Mouse (Mus musculus): ENCODE data around the gene Rbm43. TPM values are rescaled to one million over a fixed set of nuclear protein-coding genes. Genes with fewer than 3 reads are reported as not detected.

Gene Rbm43
- polyA plus RNA-seq, 1 experiment, result 24.4 TPM

DNA sequence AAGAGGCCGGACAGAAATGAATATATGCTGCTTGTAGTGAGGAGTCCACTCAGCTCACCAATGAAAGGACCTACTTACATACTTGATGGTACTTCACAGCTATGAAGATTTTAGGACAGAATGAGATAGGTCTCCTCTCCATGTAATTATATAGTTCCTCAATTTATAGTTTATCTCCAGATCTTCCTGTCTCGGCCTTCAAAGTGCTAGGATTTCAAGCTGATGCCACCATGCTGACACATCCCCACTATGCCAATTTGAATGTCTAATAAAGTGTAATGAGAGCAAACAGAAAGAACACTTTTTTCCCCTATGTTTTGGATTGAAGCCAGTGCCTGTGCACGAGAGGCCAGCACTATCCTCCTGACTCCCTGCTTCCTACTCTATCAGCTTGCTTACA is 1.6 kb upstream of the Rbm43 start:
- no peak for TF ChIP-seq GATA1 (IDR thresholded peaks at IDR 0.05; ENCODE audit: low read length)

DNA sequence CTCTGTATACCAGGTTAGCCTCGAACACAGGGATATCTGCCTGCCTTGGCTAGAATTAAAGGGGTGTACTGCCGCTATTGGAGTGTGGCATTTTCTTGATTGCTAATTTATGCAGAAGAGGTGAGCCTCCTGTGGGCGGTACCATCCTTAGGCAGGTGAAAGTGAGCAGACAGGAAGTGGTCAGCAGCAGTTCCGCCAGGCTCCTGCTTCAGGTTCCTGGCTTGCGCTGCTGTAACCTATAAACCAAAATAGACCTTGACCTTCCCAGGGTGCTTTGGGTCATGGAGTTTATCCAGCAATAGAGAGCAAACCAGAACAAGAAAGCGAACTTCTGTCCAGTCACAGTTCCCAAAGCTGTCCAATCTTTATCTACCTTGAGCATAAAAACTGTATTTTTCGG is 958 bp upstream of the Rbm43 start:
- no peak for TF ChIP-seq GATA1 (IDR thresholded peaks at IDR 0.05; ENCODE audit: low read length)

DNA sequence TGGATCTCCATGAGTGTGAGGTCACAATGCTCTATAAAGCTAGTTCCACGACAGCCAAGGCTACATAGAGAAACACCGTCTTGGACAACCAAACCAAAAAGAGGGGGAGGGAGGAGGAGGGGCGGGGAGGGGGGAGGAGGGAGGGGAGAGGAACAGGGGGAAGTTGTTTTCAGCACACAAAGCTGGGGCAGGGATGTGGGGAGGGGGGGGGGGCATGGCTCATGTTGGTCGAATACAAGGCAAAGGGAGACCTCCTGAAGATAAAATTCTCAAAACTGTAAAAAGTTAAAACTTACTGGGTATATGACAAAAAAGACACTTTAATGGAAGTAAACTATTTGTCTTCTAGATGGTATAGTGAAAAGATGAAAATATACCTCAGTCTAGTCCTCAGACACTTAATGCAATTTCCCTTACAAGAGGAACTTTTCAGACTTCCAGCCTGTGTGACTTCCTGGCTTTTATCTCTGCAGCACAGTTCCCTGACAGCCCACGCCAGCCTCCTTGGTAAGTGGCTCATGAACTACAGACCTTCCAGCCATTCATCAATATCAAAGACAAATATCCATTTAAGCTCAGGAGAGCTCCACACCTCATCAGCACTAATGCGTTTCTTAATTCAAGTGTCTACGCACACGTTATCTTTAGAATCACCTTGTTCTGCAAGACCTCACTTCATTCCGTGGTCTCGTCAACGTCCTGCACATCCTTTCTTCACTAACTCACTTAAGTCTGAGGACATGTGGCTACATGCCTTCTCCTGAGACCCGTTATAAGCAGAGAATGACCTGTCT is 1.4 kb downstream of the Rbm43 start:
- no peak for TF ChIP-seq GATA1 (IDR thresholded peaks at IDR 0.05; ENCODE audit: low read length)

DNA sequence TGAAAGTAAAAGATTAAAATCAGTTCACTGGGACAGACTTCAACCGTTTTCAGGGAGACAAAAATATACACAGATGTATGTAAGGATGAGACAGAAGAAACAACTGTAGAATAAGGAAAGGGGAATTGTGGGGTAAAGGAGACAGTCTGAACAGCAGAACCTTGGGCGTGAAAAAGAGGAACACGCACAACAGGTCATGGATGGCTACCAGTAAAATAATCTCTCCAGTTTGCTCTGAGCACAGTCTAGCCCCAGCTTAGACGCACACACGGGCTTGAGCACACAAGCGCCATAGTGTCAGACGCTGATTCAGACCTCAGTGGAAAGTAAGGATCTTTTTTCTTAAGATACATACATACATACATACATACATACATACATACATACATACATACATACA is 3.7 kb downstream of the Rbm43 start:
- no peak for TF ChIP-seq GATA1 (IDR thresholded peaks at IDR 0.05; ENCODE audit: low read length)

DNA sequence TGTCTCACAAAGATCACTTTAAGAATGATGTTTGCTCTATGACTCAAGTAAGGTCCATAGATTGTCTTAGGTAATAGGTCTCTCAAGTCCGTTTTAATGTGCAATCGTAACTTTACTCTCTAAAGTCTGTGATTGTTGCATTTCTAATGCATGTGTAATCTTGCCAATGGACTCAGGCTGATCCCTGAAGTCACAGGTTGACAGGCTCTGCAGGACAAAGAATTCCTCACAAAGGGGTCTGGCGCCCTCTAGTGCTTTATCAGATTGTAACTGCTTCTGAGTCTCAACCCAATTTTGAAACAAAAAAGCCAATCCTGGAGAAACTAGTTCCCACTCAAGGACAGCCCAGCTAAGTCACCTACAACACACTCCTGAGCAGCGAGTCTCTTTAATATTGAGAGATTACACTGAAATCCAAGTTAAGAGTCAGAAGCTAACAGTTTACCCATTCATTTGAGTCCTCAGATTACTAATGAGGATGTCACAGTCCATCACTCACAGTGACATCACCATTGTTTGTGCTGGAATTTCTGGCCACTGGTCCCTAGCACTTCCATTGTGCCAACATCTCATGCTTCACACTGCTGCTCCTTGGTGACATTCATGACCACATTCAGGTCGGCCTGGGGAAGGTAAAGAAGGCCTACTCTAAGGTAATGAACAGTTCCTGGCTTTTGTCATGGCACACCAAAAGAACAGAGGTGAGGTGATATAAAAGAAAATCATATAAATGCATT is 19.9 kb downstream of the Rbm43 start:
- TF ChIP-seq GATA1 (IDR thresholded peaks at IDR 0.05; ENCODE audit: low read length), result no peak

DNA sequence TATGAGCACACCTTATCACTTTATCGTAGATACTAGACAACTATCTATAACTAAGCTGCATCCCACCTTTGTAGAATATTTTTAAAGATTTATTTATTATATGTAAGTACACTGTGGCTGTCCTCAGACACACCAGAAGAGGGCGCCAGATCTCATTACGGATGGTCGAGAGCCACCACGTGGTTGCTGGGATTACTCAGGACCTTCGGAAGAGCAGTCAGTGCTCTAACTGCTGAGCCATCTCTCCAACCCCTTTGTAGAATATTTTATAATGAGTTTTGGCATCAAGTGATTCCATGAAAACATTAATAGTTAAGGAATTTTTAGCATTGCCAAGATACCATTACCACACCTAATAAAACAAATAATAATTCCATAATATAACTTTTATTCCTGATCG is 20.4 kb downstream of the Rbm43 start:
- TF ChIP-seq GATA1 (IDR thresholded peaks at IDR 0.05; ENCODE audit: low read length), result no peak

DNA sequence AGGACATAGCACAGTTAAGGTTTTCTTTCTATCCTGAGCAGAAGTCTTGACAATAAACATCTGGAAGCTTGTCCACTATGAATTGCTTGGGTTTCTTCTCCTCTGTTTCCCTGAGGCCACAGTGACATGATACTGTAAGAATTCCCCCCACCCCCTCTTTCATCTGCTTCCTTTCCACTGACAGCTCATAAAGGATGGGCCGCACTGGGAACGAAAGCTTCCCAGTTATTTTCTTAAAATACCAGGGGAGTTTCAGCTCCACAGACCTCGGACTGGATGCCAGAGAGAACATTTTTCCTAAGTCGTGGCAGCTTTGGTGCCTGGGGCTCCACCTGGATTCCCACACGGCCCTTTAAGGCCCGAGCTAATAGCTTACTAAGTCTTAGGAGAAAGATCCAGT is 22.2 kb downstream of the Rbm43 start:
- TF ChIP-seq GATA1 (IDR thresholded peaks at IDR 0.05; ENCODE audit: low read length), result no peak

DNA sequence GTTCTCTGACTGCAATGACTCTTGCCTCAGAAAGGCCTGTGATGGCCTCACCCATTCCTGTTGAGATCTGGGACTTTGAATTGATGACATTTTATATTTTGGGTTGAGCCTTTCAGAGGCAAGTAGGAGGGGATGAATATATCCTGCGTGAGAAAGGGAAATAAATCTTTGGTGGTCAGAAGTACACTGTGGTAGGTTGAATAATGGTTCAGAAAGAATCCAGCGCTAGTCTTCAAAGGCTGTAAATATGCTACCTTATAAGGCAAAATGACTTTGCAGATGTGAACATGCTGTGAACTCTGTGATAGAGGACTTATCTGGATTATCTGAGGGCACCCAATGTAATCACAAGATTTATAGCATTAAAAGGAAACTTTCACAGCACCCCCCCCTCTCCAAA is 23.1 kb downstream of the Rbm43 start:
- TF ChIP-seq GATA1 (IDR thresholded peaks at IDR 0.05; ENCODE audit: low read length), result no peak

DNA sequence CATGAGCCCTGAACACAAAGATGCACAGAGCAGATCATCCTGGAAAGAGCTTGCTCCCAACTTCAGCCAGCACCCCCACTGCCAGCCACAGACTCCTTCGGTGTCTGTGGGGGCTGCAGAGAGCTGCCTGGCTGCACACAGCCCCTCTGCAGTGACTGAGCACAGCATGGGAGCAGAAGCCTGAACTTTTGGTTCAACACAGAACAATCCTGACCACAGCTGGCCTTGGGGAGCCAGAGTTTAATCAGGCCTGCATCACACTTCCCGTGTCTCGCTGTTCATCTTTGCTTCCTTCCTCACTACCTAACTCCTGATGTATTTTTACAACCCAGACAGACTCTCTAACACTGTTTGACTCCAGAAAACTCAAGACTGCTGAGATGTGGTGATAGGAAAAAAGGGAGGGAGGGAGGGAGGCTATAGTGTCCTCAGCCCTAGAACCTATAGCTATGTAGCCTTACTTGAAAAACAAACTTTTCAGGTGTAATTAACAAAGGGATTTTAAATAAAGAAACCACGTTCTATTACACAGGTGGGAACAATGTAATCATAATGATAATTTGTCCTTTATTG is 27.3 kb downstream of the Rbm43 start:
- TF ChIP-seq GATA1 (IDR thresholded peaks at IDR 0.05; ENCODE audit: low read length), result no peak

DNA sequence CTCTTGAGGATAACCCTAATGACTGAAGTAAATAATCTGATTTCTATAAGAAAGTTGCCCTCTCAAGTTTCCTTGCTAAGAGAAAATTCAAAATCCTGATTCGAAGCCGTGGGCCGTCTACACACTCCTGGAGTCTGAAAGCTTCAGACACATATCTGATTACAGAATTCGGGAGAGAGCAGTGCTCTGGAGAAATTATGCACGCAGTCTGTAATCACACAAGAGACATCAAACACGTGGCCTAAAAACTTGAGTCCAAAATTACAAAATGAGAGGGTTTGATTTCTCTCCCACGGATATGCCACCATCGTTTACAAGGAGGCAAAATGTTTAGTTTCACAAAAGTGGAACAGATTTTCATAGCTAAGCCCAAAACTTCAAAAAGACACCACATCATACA is 29.3 kb downstream of the Rbm43 start:
- TF ChIP-seq GATA1 (IDR thresholded peaks at IDR 0.05; ENCODE audit: low read length), result no peak

DNA sequence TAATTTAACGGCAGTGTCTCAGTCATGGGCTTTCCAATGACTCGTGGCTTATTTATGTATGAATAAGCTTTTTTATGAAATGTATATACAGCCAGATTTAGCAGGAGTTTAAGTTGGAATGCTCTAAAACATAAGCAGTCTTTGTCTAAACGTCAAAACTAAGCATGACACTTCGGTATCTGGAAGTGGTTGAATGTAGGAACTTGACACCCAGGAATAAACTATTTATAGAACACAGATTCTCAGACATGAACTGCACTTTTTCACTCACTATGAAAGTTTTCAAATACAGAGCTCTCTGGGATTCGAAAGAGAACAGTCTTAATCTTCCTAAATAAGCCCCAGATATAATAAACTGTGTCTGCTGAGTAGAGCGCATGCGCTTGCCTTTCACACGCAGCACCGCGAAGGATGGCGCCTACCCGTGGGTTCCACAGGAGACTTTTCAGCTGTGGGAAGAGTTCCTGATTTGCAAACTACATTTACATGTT is 42.5 kb downstream of the Rbm43 start:
- TF ChIP-seq GATA1 (IDR thresholded peaks at IDR 0.05; ENCODE audit: low read length), result no peak

DNA sequence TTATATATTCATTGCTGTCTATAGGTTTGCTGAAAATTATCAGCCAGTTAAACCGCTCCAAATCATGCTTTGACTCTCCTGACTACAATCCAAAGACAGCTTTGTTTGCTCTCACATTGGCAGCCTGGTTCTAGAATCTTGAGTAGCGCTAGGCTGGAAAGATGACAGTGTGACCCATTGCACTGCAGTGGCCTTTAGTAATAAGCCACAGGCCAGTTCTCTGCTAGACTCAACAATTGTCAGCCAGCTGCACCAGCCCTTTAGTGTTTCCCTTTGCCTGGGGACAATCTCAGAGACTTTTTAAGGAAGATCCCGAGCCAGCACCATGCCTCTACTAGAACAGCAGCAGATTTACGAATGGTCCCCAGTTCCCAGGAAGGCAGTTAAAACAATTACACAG is 44.0 kb downstream of the Rbm43 start:
- no peak for TF ChIP-seq GATA1 (IDR thresholded peaks at IDR 0.05; ENCODE audit: low read length)

DNA sequence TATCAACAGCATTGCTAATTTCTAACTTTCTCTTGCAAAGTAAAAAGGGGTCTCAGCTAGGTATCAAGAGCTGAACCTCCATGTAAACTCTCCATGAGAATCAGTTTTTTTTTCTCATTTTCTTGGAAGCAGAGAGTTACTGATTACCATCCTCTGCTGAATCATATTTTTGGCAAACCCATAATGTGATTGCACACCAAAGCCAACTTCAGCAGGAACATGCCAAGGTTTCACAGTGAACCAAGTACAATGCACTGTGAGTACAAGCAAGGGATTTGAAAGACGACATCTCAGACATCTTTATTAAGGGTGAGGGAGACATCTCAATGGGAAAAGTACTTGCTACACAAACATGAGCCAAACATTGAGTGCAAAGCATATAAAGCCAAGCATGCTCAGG is 54.8 kb downstream of the Rbm43 start:
- TF ChIP-seq GATA1 (IDR thresholded peaks at IDR 0.05; ENCODE audit: low read length), result no peak

Other genes with a start within 250 kb of the Rbm43 start
- gene Nmi, start 38.3 kb upstream of the Rbm43 start, polyA plus RNA-seq (2012), result 0.39 and 0.84 TPM in 2 replicates
- not detected in 2 replicates for gene Tnfaip6, start 102.8 kb upstream of the Rbm43 start, polyA plus RNA-seq (2012)
- 16.1 and 23.4 TPM in 2 replicates for gene Rif1, start 137.7 kb upstream of the Rbm43 start, polyA plus RNA-seq (2012)